Mouse (Mus musculus) G1E (cell line): ENCODE results near the gene Adamtsl4.

Experiments used
- CTCF ChIP-seq: IDR thresholded peaks from 2 replicates; pipeline ENCODE4 v1.5.1; 2012; ENCODE audit warnings: low read depth, low read length, inconsistent platforms, mixed read lengths
- TAL1 ChIP-seq: conservative IDR thresholded peaks from 2 replicates; pipeline ENCODE4 v1.6.1; 2012; ENCODE audit warnings: low read depth, low read length, inconsistent platforms, mixed read lengths

GRCm38 (mm10) chr3:95635636-95636035 lies 52.1 kb downstream of the Adamtsl4 start:
- TF ChIP-seq CTCF (no peak), TAL1 (no peak)
